Mouse (Mus musculus) layer of hippocampus, adult 8-10 months (tissue): ENCODE results near the gene Arrb1. TPM values are rescaled to one million over a fixed set of nuclear protein-coding genes. Genes with fewer than 3 reads are reported as not detected.

Experiments
- DNase-seq, 2 experiments: peaks; one replicate each; pipeline ENCODE4 v3.0.0; 2022; ENCODE audit warnings: low spot score in 2 of 2
- microRNA-seq, 2 experiments: library from miRNA; unstranded; fragments of <30 nt; microRNA quantifications; one replicate each; pipeline ENCODE4 v1.2.0; 2022
- total RNA-seq, 4 experiments: library from RNA; stranded (reverse); gene quantifications; 2 replicates each; pipeline ENCODE4 v1.2.4; 2022

The Arrb1 gene
- total RNA-seq, 4 experiments from 2014 or later = 138 to 175 (median 160) TPM

GRCm38 (mm10) chr7:99627366-99627765 lies 92.1 kb downstream of the Arrb1 start:
- no peak for DNase-seq

DNA sequence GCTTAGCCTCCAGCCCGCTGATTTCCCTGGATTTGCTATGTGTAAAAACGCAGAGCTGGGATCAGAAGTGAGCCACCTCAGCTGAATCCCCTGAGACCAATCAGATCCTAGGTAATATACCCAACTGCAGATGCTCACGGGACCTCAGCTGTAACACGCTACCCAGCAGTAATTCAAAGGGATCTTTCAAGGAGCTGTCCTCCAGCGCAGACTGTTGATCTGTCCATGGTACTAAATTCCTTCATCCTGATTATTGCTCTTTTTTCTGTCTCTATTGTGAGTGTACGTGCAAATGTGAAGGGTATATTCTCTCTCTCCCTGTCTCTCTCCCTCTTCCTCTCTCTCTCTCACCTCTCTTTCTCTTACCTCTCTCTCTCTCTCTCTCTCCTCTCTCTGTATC lies 97.0 kb downstream of the Arrb1 start:
- DNase-seq = no peak

DNA sequence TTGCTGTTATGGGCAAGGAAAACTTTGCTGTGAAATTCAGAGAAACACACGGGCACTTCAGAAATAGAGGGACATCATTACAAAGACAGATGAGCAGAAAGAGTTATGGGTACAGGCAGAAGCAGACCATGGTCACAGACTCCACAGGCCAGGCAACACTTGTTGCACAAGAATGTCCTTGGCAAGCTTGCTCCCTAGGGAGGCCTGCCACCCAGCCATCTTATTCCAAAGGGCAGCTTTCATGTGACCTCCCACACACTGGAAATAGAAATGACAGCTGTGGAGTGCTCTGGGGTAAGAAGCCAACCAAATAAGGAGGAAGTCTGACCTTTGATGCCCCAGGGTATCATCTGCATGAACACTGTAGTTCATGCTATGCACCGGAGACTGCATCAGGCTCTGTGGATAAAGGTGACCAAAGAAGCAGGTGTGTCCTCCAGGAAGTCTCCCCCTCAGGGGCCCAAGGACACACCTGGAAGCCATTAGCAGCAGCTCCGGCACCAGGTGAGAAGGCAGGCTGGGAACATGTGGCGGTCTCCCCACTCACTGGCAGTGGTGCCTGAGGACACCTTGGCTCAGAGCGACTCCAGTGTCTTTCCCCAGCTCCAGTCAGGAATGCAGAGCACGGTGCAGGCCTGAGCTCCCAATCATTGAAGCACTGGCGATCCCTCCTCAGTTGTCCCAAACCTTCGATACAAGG lies 98.8 kb downstream of the Arrb1 start:
- DNase-seq = no peak

- no peak for DNase-seq
Measured at GRCm38 (mm10) chr7:99641245-99641644, 106.0 kb downstream of the Arrb1 start.

GRCm38 (mm10) chr7:99642078-99642477 lies 106.8 kb downstream of the Arrb1 start:
- no peak for DNase-seq

DNA sequence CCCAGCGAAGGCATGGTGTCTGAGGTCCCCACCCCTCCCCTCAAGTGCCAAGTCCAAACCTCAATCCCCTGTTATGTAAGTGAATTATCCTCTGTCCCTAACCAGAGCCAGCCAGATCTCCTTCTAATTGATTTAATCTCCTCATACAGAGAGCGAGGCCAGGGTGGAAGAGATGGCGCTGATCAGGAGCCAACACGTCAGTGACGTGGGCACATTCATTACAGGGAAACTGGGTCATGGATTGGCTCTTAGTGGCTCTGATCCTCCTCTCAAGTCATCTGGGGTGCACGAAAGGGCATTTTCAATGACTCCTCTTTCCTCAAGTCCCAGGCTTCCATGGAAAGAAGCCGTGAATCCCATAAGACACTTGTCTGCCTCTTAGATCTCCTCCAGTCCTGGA lies 109.4 kb downstream of the Arrb1 start:
- no peak for DNase-seq

DNA sequence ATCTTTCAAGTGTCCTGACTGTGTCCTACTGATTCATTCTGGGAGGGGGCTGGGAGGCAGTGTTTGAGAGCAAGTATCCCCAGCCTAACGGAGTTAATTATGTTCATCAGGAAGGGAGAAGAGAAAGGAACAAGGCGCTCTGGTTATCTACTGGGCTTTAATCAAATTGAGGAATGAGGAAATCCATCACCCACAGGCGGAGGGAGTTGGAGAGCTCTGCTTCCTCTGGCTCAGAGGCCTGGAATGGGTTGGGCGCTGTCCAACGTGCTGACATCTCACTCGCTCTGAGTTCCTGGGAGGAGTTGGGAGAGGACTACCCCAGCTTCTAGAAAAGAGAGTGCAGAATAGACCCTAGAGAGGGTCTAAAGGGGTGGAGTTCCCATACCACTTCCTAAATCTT lies 113.4 kb downstream of the Arrb1 start:
- no peak for DNase-seq

DNA sequence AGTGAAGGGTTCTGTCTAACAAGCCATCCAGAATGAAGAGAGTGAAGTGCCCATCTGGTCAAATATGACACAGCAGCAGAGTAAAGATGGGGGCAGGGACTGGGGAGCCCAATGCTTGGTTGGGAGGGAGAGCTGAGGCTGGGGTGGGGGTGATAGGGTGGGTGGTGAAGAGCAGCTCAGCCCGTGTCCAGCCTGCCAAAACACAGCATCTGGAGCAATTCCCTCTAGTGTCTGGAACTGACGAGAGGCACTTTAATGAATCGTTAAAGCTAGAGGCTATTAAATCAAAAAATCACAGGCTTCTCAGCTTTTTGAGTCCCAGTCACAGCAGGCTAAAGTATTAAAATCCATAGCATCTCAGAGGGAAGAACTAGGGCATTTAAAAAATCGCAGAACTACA lies 114.3 kb downstream of the Arrb1 start:
- DNase-seq = no peak

DNA sequence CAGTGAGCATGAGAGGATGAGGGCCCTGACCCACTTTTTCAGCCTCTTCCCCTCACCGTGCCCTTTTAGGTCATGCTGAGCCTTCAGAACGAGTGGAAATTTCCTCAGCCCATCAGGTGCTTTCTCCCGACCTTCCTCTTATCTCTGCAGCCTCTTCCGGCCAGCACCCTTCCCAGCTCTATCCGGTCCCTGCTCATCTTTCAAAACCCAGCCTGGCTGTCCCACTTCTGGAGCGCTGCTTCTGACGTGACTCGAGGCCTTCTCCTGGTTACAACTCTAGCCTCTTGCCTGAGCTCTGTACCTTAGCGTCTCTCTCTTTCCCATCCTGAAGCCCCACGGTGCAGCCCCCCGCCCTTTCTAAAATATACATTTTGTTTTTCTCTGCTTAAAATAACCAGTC lies 119.0 kb downstream of the Arrb1 start:
- DNase-seq = no peak

Small RNA genes within 50 kb of the gene (microRNA-seq; reads per million reads assigned to microRNA genes)
- 430 to 688 reads per million in 2 experiments for gene Mir326

Other genes starting within 250 kb of the Arrb1 start
- gene Serpinh1, start 182.2 kb upstream of the Arrb1 start, total RNA-seq = 10 to 100 TPM; 16.8 to 24.1 (median 21.3) TPM
- gene Gdpd5, start 154.1 kb upstream of the Arrb1 start, total RNA-seq = 10 to 100 TPM; 17.4 to 32.6 (median 21.4) TPM
- 1 to 10 TPM; 1.2 to 4.2 (median 2.5) TPM for gene Klhl35, start 69.5 kb upstream of the Arrb1 start, total RNA-seq
- gene Rps3, start 51.7 kb upstream of the Arrb1 start, total RNA-seq = 100 to 1,000 TPM; 222 to 342 (median 280) TPM
- gene Tpbgl, start 91.6 kb downstream of the Arrb1 start, total RNA-seq = 1 to 10 TPM; 5.0 to 7.3 (median 6.6) TPM
- gene Slco2b1, start 175.9 kb downstream of the Arrb1 start, total RNA-seq = 10 to 100 TPM; 11.6 to 32.5 (median 21.0) TPM
- gene Olfr520, start 194.8 kb downstream of the Arrb1 start, total RNA-seq = under 1 TPM in 1 of 4 experiments, not detected in 3; 0.34 TPM
- not detected for gene Olfr521, start 228.0 kb downstream of the Arrb1 start, total RNA-seq